Comparison of ENCODE assay signal across 17 mouse cellular contexts in the genomic region with DNA sequence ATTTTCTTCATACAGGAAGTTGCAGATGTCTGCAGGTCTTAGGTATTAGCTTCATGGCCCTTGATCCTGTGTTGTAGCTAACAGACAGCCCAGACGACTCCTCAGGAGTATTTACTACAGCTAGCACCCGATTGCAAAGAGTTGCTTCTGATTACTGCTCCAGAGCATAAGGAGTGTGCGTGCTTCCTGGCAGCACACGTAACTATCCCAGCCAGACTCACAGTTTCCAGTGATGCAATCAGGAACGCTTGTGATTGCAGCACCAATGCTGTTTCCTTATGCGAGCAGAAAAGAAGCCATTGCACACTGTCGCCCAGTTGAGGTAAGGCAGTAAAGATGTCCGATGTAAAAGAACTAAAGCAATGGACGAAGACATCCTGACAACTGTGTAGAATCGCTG. TPM values are rescaled to one million over a fixed set of nuclear protein-coding genes. Genes with fewer than 3 reads are reported as not detected.
DNase-seq lines count a peak whose midpoint lies in the region; ATAC-seq and TF ChIP-seq lines count a peak whose summit lies in the region.
"Had no signal": no experiment of that assay in that cellular context is flagged by ENCODE, and none has a peak within 500 bp of the region (broad histone marks: within the 10 kb centered on the region; RNA-seq: fewer than 3 reads in every experiment).

No protein-coding gene starts in this region.

- no peak overlapping the region for H3K4me3 ChIP-seq in forebrain, embryonic 13.5 days
- H3K4me3 ChIP-seq in forebrain, embryonic 12.5 days (replicated peaks) = no peak overlapping the region
- no peak overlapping the region for H3K4me3 ChIP-seq in intestine, embryonic 16.5 days (ENCODE audit: low read length)
- no peak overlapping the region for H3K4me3 ChIP-seq in intestine, embryonic 15.5 days (replicated peaks)
- H3K4me3 ChIP-seq in limb, embryonic 15.5 days = no peak overlapping the region
- H3K4me3 ChIP-seq: erythroblast, embryonic 14.5 days; heart, embryonic 10.5 days; hindbrain, embryonic 10.5 days; stomach, embryonic 15.5 days had no signal

- H3K36me3 ChIP-seq in forebrain, embryonic 13.5 days (ENCODE audit: poor library complexity, severe bottlenecking) = no peaks in the 10 kb centered on the region
- no peaks in the 10 kb centered on the region for H3K36me3 ChIP-seq in forebrain, embryonic 12.5 days (replicated peaks)
- no peaks in the 10 kb centered on the region for H3K36me3 ChIP-seq in intestine, embryonic 16.5 days (ENCODE audit: control insufficient read depth, insufficient read depth, low read length)
- H3K36me3 ChIP-seq in intestine, embryonic 15.5 days = no peaks in the 10 kb centered on the region
- no peaks in the 10 kb centered on the region for H3K36me3 ChIP-seq in limb, embryonic 15.5 days
- H3K36me3 ChIP-seq: heart, embryonic 10.5 days; stomach, embryonic 15.5 days had no signal

- 0 out of 2 replicates have a peak, but pooled peaks cover 1% of the 10 kb centered on the region for H3K4me1 ChIP-seq in forebrain, embryonic 13.5 days
- no peaks in the 10 kb centered on the region for H3K4me1 ChIP-seq in forebrain, embryonic 12.5 days
- H3K4me1 ChIP-seq in intestine, embryonic 16.5 days (ENCODE audit: control insufficient read depth, insufficient read depth, low read length) = peaks cover 2% of the 10 kb centered on the region; the same call in 1 of the 2 replicates
- 0 out of 2 replicates have a peak, but pooled peaks cover under 1% of the 10 kb centered on the region for H3K4me1 ChIP-seq in intestine, embryonic 15.5 days (replicated peaks)
- peaks cover 5% of the 10 kb centered on the region for H3K4me1 ChIP-seq in limb, embryonic 15.5 days
- H3K4me1 ChIP-seq: stomach, embryonic 15.5 days had no signal

- no peak overlapping the region for H3K4me2 ChIP-seq in forebrain, embryonic 13.5 days
- H3K4me2 ChIP-seq in forebrain, embryonic 12.5 days = no peak overlapping the region
- no peak overlapping the region for H3K4me2 ChIP-seq in intestine, embryonic 16.5 days (ENCODE audit: low read depth, low read length)
- no peak overlapping the region for H3K4me2 ChIP-seq in intestine, embryonic 15.5 days (replicated peaks)
- H3K4me2 ChIP-seq in limb, embryonic 15.5 days = no peak overlapping the region
- H3K4me2 ChIP-seq: lung, embryonic 14.5 days; stomach, embryonic 15.5 days had no signal

- WGBS in forebrain, embryonic 13.5 days = 92% methylated on average over 10 of the region's 10 CpGs
- 94% methylated on average over 10 of the region's 10 CpGs for WGBS in forebrain, embryonic 12.5 days
- WGBS in intestine, embryonic 16.5 days = 84% methylated on average over 10 of the region's 10 CpGs
- 81% methylated on average over 10 of the region's 10 CpGs for WGBS in intestine, embryonic 15.5 days
- 73% methylated on average over 10 of the region's 10 CpGs for WGBS in limb, embryonic 15.5 days

- H3K27me3 ChIP-seq in forebrain, embryonic 13.5 days = no peaks in the 10 kb centered on the region
- no peaks in the 10 kb centered on the region for H3K27me3 ChIP-seq in forebrain, embryonic 12.5 days
- no peaks in the 10 kb centered on the region for H3K27me3 ChIP-seq in intestine, embryonic 16.5 days (replicated peaks; ENCODE audit: control insufficient read depth, insufficient read depth, low read length)
- H3K27me3 ChIP-seq in intestine, embryonic 15.5 days (replicated peaks) = no peaks in the 10 kb centered on the region
- no peaks in the 10 kb centered on the region for H3K27me3 ChIP-seq in limb, embryonic 15.5 days
- H3K27me3 ChIP-seq: stomach, embryonic 15.5 days had no signal

- peak; percentile 56 for DNase-seq in brain, embryonic 14.5 days (ENCODE audit: low read depth)
- DNase-seq in adrenal gland, postnatal 4 days (ENCODE audit: low spot score in 2 of 2) = no peak
- DNase-seq in adrenal gland, postnatal 25 days = no peak
- DNase-seq: adrenal gland, adult 2 months; cerebellum, adult 2 months; kidney, postnatal 4 days; lung, embryonic 14.5 days; thymus, adult 2 months had no signal

- peak; percentile 26; the same call in 1 of the 2 replicates for ATAC-seq in forebrain, embryonic 13.5 days
- no peak for ATAC-seq in forebrain, embryonic 12.5 days (ENCODE audit: low FRiP score)
- ATAC-seq in intestine, embryonic 16.5 days = peak; percentile 46
- no peak for ATAC-seq in intestine, embryonic 15.5 days
- ATAC-seq in limb, embryonic 15.5 days (ENCODE audit: insufficient number of reproducible peaks, low FRiP score, low TSS enrichment, low read depth) = no peak

- H3K9me3 ChIP-seq in forebrain, embryonic 13.5 days (replicated peaks) = no peaks in the 10 kb centered on the region
- no peaks in the 10 kb centered on the region for H3K9me3 ChIP-seq in forebrain, embryonic 12.5 days
- no peaks in the 10 kb centered on the region for H3K9me3 ChIP-seq in intestine, embryonic 16.5 days (ENCODE audit: control insufficient read depth, low read length)
- no peaks in the 10 kb centered on the region for H3K9me3 ChIP-seq in intestine, embryonic 15.5 days
- no peaks in the 10 kb centered on the region for H3K9me3 ChIP-seq in limb, embryonic 15.5 days
- H3K9me3 ChIP-seq: heart, embryonic 10.5 days; hindbrain, embryonic 10.5 days; stomach, embryonic 15.5 days had no signal

- no peak overlapping the region for H3K27ac ChIP-seq in forebrain, embryonic 13.5 days
- no peak overlapping the region for H3K27ac ChIP-seq in forebrain, embryonic 12.5 days
- H3K27ac ChIP-seq in intestine, embryonic 16.5 days (ENCODE audit: low read length) = peak overlapping the region; percentile 28; the same call in 1 of the 2 replicates
- no peak overlapping the region for H3K27ac ChIP-seq in intestine, embryonic 15.5 days
- 0 out of 2 replicates have a peak overlapping the region, but pooled peaks have one; percentile 1 for H3K27ac ChIP-seq in limb, embryonic 15.5 days
- H3K27ac ChIP-seq: heart, embryonic 10.5 days; hindbrain, embryonic 10.5 days; stomach, embryonic 15.5 days had no signal

- H3K9ac ChIP-seq in forebrain, embryonic 13.5 days = no peak overlapping the region
- no peak overlapping the region for H3K9ac ChIP-seq in forebrain, embryonic 12.5 days
- no peak overlapping the region for H3K9ac ChIP-seq in intestine, embryonic 16.5 days (ENCODE audit: low read depth, low read length)
- no peak overlapping the region for H3K9ac ChIP-seq in intestine, embryonic 15.5 days
- H3K9ac ChIP-seq in limb, embryonic 15.5 days = no peak overlapping the region
- H3K9ac ChIP-seq: lung, embryonic 14.5 days; stomach, embryonic 15.5 days had no signal

- no peak for TF ChIP-seq POLR2A in brain, embryonic 14.5 days (IDR thresholded peaks at IDR 0.05; ENCODE audit: borderline replicate concordance, extremely low read depth, insufficient read depth, insufficient read length, poor library complexity, severe bottlenecking)

- no peak for TF ChIP-seq CTCF in brain, embryonic 14.5 days (IDR thresholded peaks at IDR 0.05; ENCODE audit: borderline replicate concordance, extremely low read depth, insufficient read depth, insufficient read length)

RNA-seq across cellular contexts. Expression of gene Aebp2, which starts 38.6 kb away (rescaled TPM):
- 8.8 and 10.2 TPM in 2 replicates for polyA plus RNA-seq in forebrain, embryonic 13.5 days (2015; fragmentation: Nextera tagmentation; extraction: Ambion mirVana)
- polyA plus RNA-seq in forebrain, embryonic 12.5 days (2016; fragmentation: Nextera tagmentation; extraction: Ambion mirVana) = 14.4 and 15.6 TPM in 2 replicates
- polyA plus RNA-seq in intestine, embryonic 16.5 days (2015; fragmentation: Nextera tagmentation; extraction: Ambion mirVana) = 6.4 and 7.3 TPM in 2 replicates
- 9.5 and 9.7 TPM in 2 replicates for polyA plus RNA-seq in intestine, embryonic 15.5 days (2015; fragmentation: Nextera tagmentation; extraction: Ambion mirVana)
- polyA plus RNA-seq in brain, embryonic 14.5 days (2012; rRNA removed) = 30.0 and 36.8 TPM in 2 replicates
- polyA plus RNA-seq in limb, embryonic 15.5 days (2015; fragmentation: Nextera tagmentation; extraction: Ambion mirVana) = 14.4 and 17.1 TPM in 2 replicates
- 10 to 100 TPM; 63.1 TPM for total RNA-seq in adrenal gland, postnatal 4 days (2021)
- total RNA-seq in adrenal gland, postnatal 25 days (2021) = 51.2 and 61.4 TPM in 2 replicates

Comparison
In these comparisons a context has a peak if more than half of its experiments do, and no peak if none do; other contexts are left out.
1. ATAC-seq: peak in forebrain, embryonic 13.5 days (single experiment) and intestine, embryonic 16.5 days (single experiment); none in forebrain, embryonic 12.5 days (single experiment), intestine, embryonic 15.5 days (single experiment) and limb, embryonic 15.5 days (single experiment).
2. H3K27ac ChIP-seq: peak in intestine, embryonic 16.5 days (single experiment) and limb, embryonic 15.5 days (single experiment); none in forebrain, embryonic 13.5 days (single experiment), forebrain, embryonic 12.5 days (single experiment) and intestine, embryonic 15.5 days (single experiment).